Mouse (Mus musculus): Measurements from ENCODE around the gene Tdg.

GRCm38 (mm10) chr10:82636321-82636720 is 6.7 kb downstream of the Tdg start:
- TF ChIP-seq CTCF (IDR thresholded peaks at IDR 0.05; ENCODE audit: low read depth, low read length) (no peak), POLR2A (IDR thresholded peaks at IDR 0.05; ENCODE audit: insufficient read depth, low read length) (no peak)

All from ES-Bruce4 (cell line).